Mouse (Mus musculus): ENCODE results near the gene Ptcra. TPM values are rescaled to one million over a fixed set of nuclear protein-coding genes. Genes with fewer than 3 reads are reported as not detected.

The Ptcra gene
- polyA plus RNA-seq, 1 experiment from 2014 or later: 0.33 TPM

GRCm38 (mm10) chr17:46747234-46747633, 16.3 kb downstream of the Ptcra start:
- no peak overlapping the region for H3K4me3 ChIP-seq (ENCODE audit: low read depth, low read length)
- no peak for TF ChIP-seq CTCF (IDR thresholded peaks at IDR 0.05; ENCODE audit: low read depth)
- no peak overlapping the region for H3K4me2 ChIP-seq (replicated peaks; ENCODE audit: low read depth)
- no peaks in the 10 kb centered on the region for H3K27me3 ChIP-seq (replicated peaks; ENCODE audit: control insufficient read depth, insufficient read depth, low read length)
- no peaks in the 10 kb centered on the region for H3K9me3 ChIP-seq (ENCODE audit: control insufficient read depth)
- H3K9ac ChIP-seq (ENCODE audit: low read depth, low read length): no peak overlapping the region
- peaks cover 37% of the 10 kb centered on the region for H3K36me3 ChIP-seq (ENCODE audit: control insufficient read depth, insufficient read depth)
- ATAC-seq: no peak
- no peak overlapping the region for H3K27ac ChIP-seq (ENCODE audit: low read depth, low read length)
- WGBS: 79% methylated on average over 8 of the region's 8 CpGs
- H3K4me1 ChIP-seq (replicated peaks; ENCODE audit: control insufficient read depth, insufficient read depth, low read length): no peaks in the 10 kb centered on the region; the same call in 1 of the 2 replicates

- Histone ChIP-seq H3K36me3 (ENCODE audit: control insufficient read depth, insufficient read depth) (peaks cover 44% of the 10 kb centered on the region), H3K4me2 (replicated peaks; ENCODE audit: low read depth) (no peak overlapping the region), H3K4me3 (ENCODE audit: low read depth, low read length) (no peak overlapping the region), H3K9me3 (ENCODE audit: control insufficient read depth) (no peaks in the 10 kb centered on the region), H3K4me1 (replicated peaks; ENCODE audit: control insufficient read depth, insufficient read depth, low read length) (no peaks in the 10 kb centered on the region), H3K27me3 (replicated peaks; ENCODE audit: control insufficient read depth, insufficient read depth, low read length) (no peaks in the 10 kb centered on the region), H3K27ac (ENCODE audit: low read depth, low read length) (no peak overlapping the region), H3K9ac (ENCODE audit: low read depth, low read length) (no peak overlapping the region)
- WGBS: 89% methylated on average over 2 of the region's 2 CpGs
- no peak for ATAC-seq
- TF ChIP-seq CTCF (IDR thresholded peaks at IDR 0.05; ENCODE audit: low read depth): no peak
Observed at GRCm38 (mm10) chr17:46745506-46745905, 18.0 kb downstream of the Ptcra start.

GRCm38 (mm10) chr17:46742986-46743385, 20.5 kb downstream of the Ptcra start:
- Histone ChIP-seq H3K27me3 (replicated peaks; ENCODE audit: control insufficient read depth, insufficient read depth, low read length) (no peaks in the 10 kb centered on the region), H3K9me3 (ENCODE audit: control insufficient read depth) (no peaks in the 10 kb centered on the region), H3K4me1 (replicated peaks; ENCODE audit: control insufficient read depth, insufficient read depth, low read length) (no peaks in the 10 kb centered on the region), H3K9ac (ENCODE audit: low read depth, low read length) (no peak overlapping the region), H3K4me2 (replicated peaks; ENCODE audit: low read depth) (no peak overlapping the region), H3K4me3 (ENCODE audit: low read depth, low read length) (no peak overlapping the region), H3K36me3 (ENCODE audit: control insufficient read depth, insufficient read depth) (peaks cover 44% of the 10 kb centered on the region), H3K27ac (ENCODE audit: low read depth, low read length) (no peak overlapping the region)
- no peak for ATAC-seq
- 90% methylated on average over 9 of the region's 9 CpGs for WGBS
- TF ChIP-seq CTCF (IDR thresholded peaks at IDR 0.05; ENCODE audit: low read depth): no peak

GRCm38 (mm10) chr17:46741305-46741704, 22.2 kb downstream of the Ptcra start:
- Histone ChIP-seq H3K9ac (ENCODE audit: low read depth, low read length) (no peak overlapping the region), H3K36me3 (ENCODE audit: control insufficient read depth, insufficient read depth) (peaks cover 36% of the 10 kb centered on the region), H3K27me3 (replicated peaks; ENCODE audit: control insufficient read depth, insufficient read depth, low read length) (no peaks in the 10 kb centered on the region), H3K9me3 (ENCODE audit: control insufficient read depth) (no peaks in the 10 kb centered on the region), H3K4me1 (replicated peaks; ENCODE audit: control insufficient read depth, insufficient read depth, low read length) (no peaks in the 10 kb centered on the region), H3K4me2 (replicated peaks; ENCODE audit: low read depth) (no peak overlapping the region), H3K4me3 (ENCODE audit: low read depth, low read length) (no peak overlapping the region), H3K27ac (ENCODE audit: low read depth, low read length) (no peak overlapping the region)
- 89% methylated on average over 6 of the region's 6 CpGs for WGBS
- ATAC-seq: no peak
- no peak for TF ChIP-seq CTCF (IDR thresholded peaks at IDR 0.05; ENCODE audit: low read depth)

GRCm38 (mm10) chr17:46736160-46736559, 27.4 kb downstream of the Ptcra start:
- TF ChIP-seq CTCF (IDR thresholded peaks at IDR 0.05; ENCODE audit: low read depth): peak; percentile 65
- Histone ChIP-seq H3K4me1 (replicated peaks; ENCODE audit: control insufficient read depth, insufficient read depth, low read length) (no peaks in the 10 kb centered on the region), H3K4me3 (ENCODE audit: low read depth, low read length) (no peak overlapping the region), H3K27ac (ENCODE audit: low read depth, low read length) (no peak overlapping the region), H3K9ac (ENCODE audit: low read depth, low read length) (no peak overlapping the region), H3K9me3 (ENCODE audit: control insufficient read depth) (no peaks in the 10 kb centered on the region), H3K27me3 (replicated peaks; ENCODE audit: control insufficient read depth, insufficient read depth, low read length) (no peaks in the 10 kb centered on the region), H3K4me2 (replicated peaks; ENCODE audit: low read depth) (no peak overlapping the region), H3K36me3 (ENCODE audit: control insufficient read depth, insufficient read depth) (peaks cover 3% of the 10 kb centered on the region; the same call in 1 of the 2 replicates)
- WGBS: 66% methylated on average over 10 of the region's 10 CpGs
- ATAC-seq: no peak

GRCm38 (mm10) chr17:46735287-46735686, 28.2 kb downstream of the Ptcra start:
- no peak overlapping the region for H3K4me2 ChIP-seq (replicated peaks; ENCODE audit: low read depth)
- no peaks in the 10 kb centered on the region for H3K4me1 ChIP-seq (replicated peaks; ENCODE audit: control insufficient read depth, insufficient read depth, low read length)
- ATAC-seq: no peak
- no peaks in the 10 kb centered on the region for H3K27me3 ChIP-seq (replicated peaks; ENCODE audit: control insufficient read depth, insufficient read depth, low read length)
- 82% methylated on average over 7 of the region's 7 CpGs for WGBS
- no peak overlapping the region for H3K9ac ChIP-seq (ENCODE audit: low read depth, low read length)
- no peak overlapping the region for H3K27ac ChIP-seq (ENCODE audit: low read depth, low read length)
- TF ChIP-seq CTCF (IDR thresholded peaks at IDR 0.05; ENCODE audit: low read depth): no peak
- H3K4me3 ChIP-seq (ENCODE audit: low read depth, low read length): no peak overlapping the region
- no peaks in the 10 kb centered on the region for H3K9me3 ChIP-seq (ENCODE audit: control insufficient read depth)
- H3K36me3 ChIP-seq (ENCODE audit: control insufficient read depth, insufficient read depth): peaks cover 3% of the 10 kb centered on the region; the same call in 1 of the 2 replicates

GRCm38 (mm10) chr17:46734055-46734454, 29.5 kb downstream of the Ptcra start:
- Histone ChIP-seq H3K4me1 (replicated peaks; ENCODE audit: control insufficient read depth, insufficient read depth, low read length) (no peaks in the 10 kb centered on the region), H3K27me3 (replicated peaks; ENCODE audit: control insufficient read depth, insufficient read depth, low read length) (no peaks in the 10 kb centered on the region), H3K4me3 (ENCODE audit: low read depth, low read length) (no peak overlapping the region), H3K27ac (ENCODE audit: low read depth, low read length) (no peak overlapping the region), H3K9me3 (ENCODE audit: control insufficient read depth) (no peaks in the 10 kb centered on the region), H3K4me2 (replicated peaks; ENCODE audit: low read depth) (no peak overlapping the region), H3K9ac (ENCODE audit: low read depth, low read length) (no peak overlapping the region), H3K36me3 (ENCODE audit: control insufficient read depth, insufficient read depth) (peaks cover 3% of the 10 kb centered on the region; the same call in 1 of the 2 replicates)
- WGBS: 81% methylated on average over 3 of the region's 3 CpGs
- no peak for TF ChIP-seq CTCF (IDR thresholded peaks at IDR 0.05; ENCODE audit: low read depth)
- no peak for ATAC-seq

Data from intestine, postnatal 0 days (tissue).